Mouse (Mus musculus) limb, embryonic 10.5 days (tissue): ENCODE measurements around the gene Gpatch2l. TPM values are rescaled to one million over a fixed set of nuclear protein-coding genes. Genes with fewer than 3 reads are reported as not detected.

ENCODE experiments used
- DNase-seq: peaks from one replicate; pipeline ENCODE4 v3.0.0-alpha.2; 2017; ENCODE audit warnings: low spot score
- H3K27ac ChIP-seq: fragments of 300-500 bp; sonication (generic); 2 replicates; pipeline ENCODE4 v1.5.1; 2016; ENCODE audit warnings: mild to moderate bottlenecking
- H3K27me3 ChIP-seq: fragments of 300-500 bp; sonication (generic); 2 replicates; pipeline ENCODE4 v1.6.1; 2016; ENCODE audit warnings: low read depth, mild to moderate bottlenecking; ENCODE audit not compliant: poor library complexity, severe bottlenecking
- H3K36me3 ChIP-seq: fragments of 300-500 bp; sonication (generic); 2 replicates; pipeline ENCODE4 v1.6.1; 2016; ENCODE audit warnings: mild to moderate bottlenecking, moderate library complexity
- H3K4me1 ChIP-seq: fragments of 300-500 bp; sonication (generic); 2 replicates; pipeline ENCODE4 v1.6.1; 2016
- H3K4me3 ChIP-seq: fragments of 300-500 bp; sonication (generic); 2 replicates; pipeline ENCODE4 v1.5.1; 2016; ENCODE audit warnings: mild to moderate bottlenecking, moderate library complexity
- H3K9me3 ChIP-seq: fragments of 300-500 bp; sonication (generic); replicated peaks from 2 replicates; pipeline ENCODE4 v1.6.1; 2016; ENCODE audit warnings: mild to moderate bottlenecking
- WGBS: fragments of 180-500 bp; shearing (Covaris S2); methylation state at CpG from one replicate; pipeline ENCODE4 v1.1.7; 2016; 5-methylcytosine and 5-hydroxymethylcytosine counted together
- polyA plus RNA-seq: library from polyadenylated mRNA; unstranded; fragments of >200 nt; fragmentation: Nextera tagmentation; extraction: Ambion mirVana; gene quantifications from 2 replicates; pipeline ENCODE4 v1.2.1, GENCODE M21; 2016

Gene Gpatch2l
- polyA plus RNA-seq, 1 experiment from 2014 or later: 18.0 TPM

DNA sequence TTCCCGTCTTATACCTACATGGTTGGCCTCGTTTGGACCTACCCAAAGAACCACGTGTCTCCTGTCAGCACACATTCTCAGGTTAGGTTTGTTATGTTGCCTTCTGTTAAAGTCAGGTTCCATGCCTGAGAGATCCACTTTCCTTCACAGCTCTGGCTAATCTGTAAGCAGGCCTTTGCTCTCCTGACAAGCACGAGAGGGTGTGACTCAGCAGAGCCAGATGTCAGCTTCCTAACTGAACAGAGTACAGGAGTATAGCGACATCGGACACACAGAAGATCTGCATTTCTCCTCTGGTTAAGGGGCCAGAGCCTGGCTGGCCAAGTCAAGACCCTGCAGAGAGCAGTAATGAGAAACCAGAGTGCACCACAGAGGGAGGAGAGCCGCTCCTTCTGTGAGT is 63.4 kb downstream of the Gpatch2l start:
- DNase-seq: no peak
- WGBS: 53% methylated on average over 7 of the region's 7 CpGs

DNA sequence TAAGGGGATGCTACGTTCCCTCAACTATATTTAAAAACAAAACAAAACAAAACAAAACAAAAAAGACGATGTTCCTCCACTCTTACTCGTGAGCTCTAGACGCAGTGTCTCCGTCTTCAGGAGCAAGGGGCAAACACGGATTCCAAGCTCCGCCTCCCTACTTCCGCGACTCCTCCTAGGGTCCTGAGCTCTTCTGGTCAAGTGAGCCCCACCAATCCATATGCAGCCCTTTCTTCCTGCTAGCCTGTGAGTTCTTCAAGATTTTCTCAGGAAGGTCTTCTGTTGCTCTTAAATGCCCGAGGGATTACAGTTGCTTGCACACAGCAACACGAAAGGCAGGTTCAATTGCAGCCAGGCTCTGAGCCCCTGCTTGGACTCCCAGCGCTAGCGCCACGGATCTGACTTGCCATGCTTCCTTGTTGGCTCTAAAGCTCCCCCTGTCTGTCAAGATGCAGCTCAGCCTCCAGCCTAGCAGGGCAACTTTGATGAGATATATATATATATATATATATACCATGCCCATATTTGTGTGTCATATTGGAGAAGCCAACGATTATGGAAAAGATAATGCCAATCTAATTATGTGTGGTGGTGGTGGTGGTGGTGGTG is 64.1 kb downstream of the Gpatch2l start:
- 19% methylated on average over 15 of the region's 15 CpGs for WGBS
- peak; percentile 53 for DNase-seq
- Histone ChIP-seq H3K36me3 (no peaks in the 10 kb centered on the region), H3K9me3 (no peaks in the 10 kb centered on the region), H3K4me1 (peaks cover 19% of the 10 kb centered on the region), H3K27ac (peak overlapping the region; percentile 62; the same call in 1 of the 2 replicates), H3K27me3 (no peaks in the 10 kb centered on the region), H3K4me3 (peak overlapping the region; percentile 45)

More for the DNA sequence above, 63.4 kb downstream of the Gpatch2l start:
- Histone ChIP-seq H3K4me3 (peak overlapping the region; percentile 45), H3K9me3 (no peaks in the 10 kb centered on the region), H3K4me1 (peaks cover 18% of the 10 kb centered on the region), H3K27ac (peak overlapping the region; percentile 62; the same call in 1 of the 2 replicates), H3K36me3 (no peaks in the 10 kb centered on the region), H3K27me3 (no peaks in the 10 kb centered on the region)

DNA sequence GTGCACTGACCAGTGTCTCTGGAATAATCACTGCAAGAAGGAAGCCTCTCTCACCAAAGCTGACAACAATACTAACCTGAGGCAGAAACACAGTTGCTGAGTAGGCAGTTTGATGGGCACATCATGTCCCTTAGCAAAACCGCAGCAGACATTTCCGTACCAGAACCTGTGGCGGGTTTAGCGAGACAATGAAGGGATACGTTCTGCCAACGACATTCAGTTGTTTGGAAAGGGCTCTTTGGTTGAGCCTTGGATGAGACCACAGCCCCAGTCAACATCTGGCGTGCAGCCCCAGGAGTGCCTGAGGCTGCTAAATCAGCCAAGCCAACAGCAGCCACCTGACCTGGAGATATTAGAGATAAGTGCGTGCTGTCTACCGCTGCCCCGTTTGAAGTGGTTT is 67.8 kb downstream of the Gpatch2l start:
- Histone ChIP-seq H3K36me3 (no peaks in the 10 kb centered on the region), H3K4me3 (no peak overlapping the region), H3K27ac (no peak overlapping the region), H3K9me3 (no peaks in the 10 kb centered on the region), H3K27me3 (no peaks in the 10 kb centered on the region), H3K4me1 (peaks cover 19% of the 10 kb centered on the region)
- 33% methylated on average over 10 of the region's 10 CpGs for WGBS
- DNase-seq: peak; percentile 53

DNA sequence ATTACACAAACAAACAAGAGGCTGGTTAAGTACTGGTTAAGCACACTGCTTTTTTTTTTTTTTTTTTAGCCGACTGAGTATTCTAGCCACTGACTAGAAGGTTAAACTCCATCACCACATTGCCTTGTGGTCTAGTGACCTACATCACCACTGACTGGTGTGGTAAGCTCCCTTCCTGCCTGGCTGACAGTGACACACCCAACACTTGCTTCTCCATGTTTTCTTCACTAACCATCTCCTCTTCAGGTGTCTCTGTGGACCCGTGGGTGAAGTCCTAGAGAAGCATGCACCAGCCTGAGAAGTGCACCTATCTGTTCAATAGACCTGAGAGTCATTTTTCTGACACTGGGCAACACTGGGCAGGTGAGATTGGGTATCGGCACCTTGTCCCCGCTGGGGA is 68.2 kb downstream of the Gpatch2l start:
- Histone ChIP-seq H3K4me1 (peaks cover 19% of the 10 kb centered on the region), H3K27ac (no peak overlapping the region), H3K36me3 (no peaks in the 10 kb centered on the region), H3K9me3 (no peaks in the 10 kb centered on the region), H3K4me3 (no peak overlapping the region), H3K27me3 (no peaks in the 10 kb centered on the region)
- DNase-seq: no peak
- 69% methylated on average over 4 of the region's 4 CpGs for WGBS

DNA sequence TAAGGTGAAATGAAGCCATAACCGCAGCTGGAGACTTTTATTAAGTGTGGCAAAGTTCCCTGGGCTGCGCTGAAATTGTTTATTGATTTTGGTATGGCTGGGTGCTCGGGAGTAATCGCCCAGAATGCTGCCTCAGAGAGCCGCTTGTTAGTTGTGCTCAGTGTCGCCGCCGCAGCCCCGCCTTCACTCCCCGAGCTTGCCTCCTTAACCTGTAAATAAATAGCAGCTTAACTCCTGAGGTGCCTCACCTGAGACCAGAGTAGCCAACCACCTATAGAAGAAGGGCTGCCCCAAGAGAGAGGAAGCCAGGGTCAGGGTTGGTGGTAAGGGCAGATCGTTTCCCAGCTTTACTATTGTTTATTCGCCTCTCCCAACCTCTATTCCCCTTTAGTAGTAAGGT is 79.0 kb downstream of the Gpatch2l start:
- 22% methylated on average over 12 of the region's 12 CpGs for WGBS
- no peaks in the 10 kb centered on the region for H3K9me3 ChIP-seq
- peak; percentile 46 for DNase-seq
- no peaks in the 10 kb centered on the region for H3K36me3 ChIP-seq
- H3K4me1 ChIP-seq: peaks cover 15% of the 10 kb centered on the region
- H3K27me3 ChIP-seq: peaks cover 12% of the 10 kb centered on the region
- peak overlapping the region; percentile 39 for H3K27ac ChIP-seq
- H3K4me3 ChIP-seq: 0 out of 2 replicates have a peak overlapping the region, but pooled peaks have one; percentile 9

DNA sequence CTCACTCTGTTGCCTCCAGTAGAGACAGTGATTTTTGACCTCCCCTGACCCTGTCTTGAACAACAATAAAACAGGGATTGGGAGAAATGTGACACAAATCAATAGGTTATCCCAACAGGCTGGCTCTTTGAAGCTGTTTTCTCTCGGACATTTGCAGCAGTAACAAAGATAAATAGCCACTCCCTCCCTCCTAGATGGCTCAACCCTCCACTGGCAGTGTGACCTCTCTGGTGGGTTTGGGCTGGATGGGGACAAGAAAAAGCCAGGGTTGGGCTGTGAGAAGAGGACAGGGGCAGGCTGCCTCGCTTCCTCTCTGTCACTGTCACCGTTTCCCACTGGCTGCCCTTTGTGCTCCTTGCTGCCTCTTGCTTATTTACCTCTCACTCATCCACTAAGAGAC is 82.6 kb downstream of the Gpatch2l start:
- Histone ChIP-seq H3K27ac (no peak overlapping the region), H3K27me3 (peaks cover 2% of the 10 kb centered on the region), H3K4me3 (no peak overlapping the region), H3K9me3 (no peaks in the 10 kb centered on the region), H3K4me1 (peaks cover 15% of the 10 kb centered on the region), H3K36me3 (no peaks in the 10 kb centered on the region)
- 17% methylated on average over 3 of the region's 3 CpGs for WGBS
- DNase-seq: no peak

DNA sequence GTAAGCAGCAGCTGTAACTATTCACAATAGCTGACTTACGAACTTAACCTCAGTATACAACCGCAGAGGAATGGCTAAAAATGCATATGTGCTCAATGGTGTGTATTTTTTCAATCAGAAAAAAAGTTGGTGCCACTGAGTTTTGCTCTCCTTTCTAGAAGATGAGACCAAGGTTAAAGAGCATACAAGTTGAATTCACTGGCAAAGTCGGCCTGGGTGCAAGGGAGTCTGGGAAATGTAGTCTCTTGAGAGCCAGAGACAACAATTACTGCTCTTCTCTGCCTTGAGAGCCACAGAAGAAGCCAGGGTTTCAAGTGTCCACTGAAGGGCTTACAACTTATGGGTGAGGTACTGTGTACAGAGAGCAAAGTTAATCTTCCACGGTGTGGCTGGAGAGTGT is 88.2 kb downstream of the Gpatch2l start:
- H3K27me3 ChIP-seq: 0 out of 2 replicates have a peak, but pooled peaks cover 8% of the 10 kb centered on the region
- peaks cover 6% of the 10 kb centered on the region; the same call in 1 of the 2 replicates for H3K4me1 ChIP-seq
- DNase-seq: no peak
- no peak overlapping the region for H3K27ac ChIP-seq
- no peaks in the 10 kb centered on the region for H3K36me3 ChIP-seq
- no peaks in the 10 kb centered on the region for H3K9me3 ChIP-seq
- 60% methylated on average over 4 of the region's 4 CpGs for WGBS
- no peak overlapping the region for H3K4me3 ChIP-seq

DNA sequence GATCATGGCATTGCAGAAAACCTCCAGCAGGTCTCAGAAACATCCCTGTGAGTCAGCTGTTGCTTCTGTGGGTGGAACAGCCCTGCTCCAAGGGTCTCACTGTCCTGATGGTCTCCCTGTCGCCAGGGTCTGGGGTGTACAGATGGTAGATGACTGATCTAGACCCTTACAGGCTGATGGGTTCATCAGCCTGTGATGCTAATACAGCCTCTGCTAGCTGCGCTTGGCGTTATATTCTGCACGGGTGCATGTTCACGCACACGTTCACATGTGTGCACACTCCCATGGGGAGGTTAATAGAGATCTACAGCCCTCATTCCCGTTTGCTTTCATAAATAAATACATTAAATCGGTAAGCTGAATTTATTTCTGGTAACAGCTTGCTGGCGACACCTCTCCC is 89.0 kb downstream of the Gpatch2l start:
- H3K4me3 ChIP-seq: no peak overlapping the region
- peaks cover 6% of the 10 kb centered on the region; the same call in 1 of the 2 replicates for H3K4me1 ChIP-seq
- no peaks in the 10 kb centered on the region for H3K36me3 ChIP-seq
- WGBS: 94% methylated on average over 9 of the region's 9 CpGs
- H3K27me3 ChIP-seq: 0 out of 2 replicates have a peak, but pooled peaks cover 8% of the 10 kb centered on the region
- no peaks in the 10 kb centered on the region for H3K9me3 ChIP-seq
- no peak for DNase-seq
- H3K27ac ChIP-seq: no peak overlapping the region

DNA sequence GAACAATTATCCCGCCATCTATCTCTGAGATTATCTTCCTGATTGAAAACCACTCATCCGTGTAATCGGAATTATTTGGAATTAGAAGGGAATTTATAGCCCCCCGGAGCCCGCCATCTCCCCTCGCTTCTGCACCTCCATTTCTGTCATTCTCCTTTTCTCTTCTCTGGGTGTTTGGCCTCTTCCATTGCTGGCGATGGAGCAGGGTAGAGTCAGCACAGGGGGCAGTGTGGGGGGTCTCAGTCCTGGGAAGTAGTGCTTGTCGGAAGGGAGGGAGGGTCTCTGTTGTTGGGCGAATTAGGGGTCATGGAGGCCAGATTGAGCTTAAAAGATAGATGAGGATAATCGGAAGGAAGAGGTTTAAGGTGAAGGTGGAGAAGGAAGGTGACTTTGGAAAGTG is 89.6 kb downstream of the Gpatch2l start:
- Histone ChIP-seq H3K27ac (no peak overlapping the region), H3K9me3 (no peaks in the 10 kb centered on the region), H3K36me3 (no peaks in the 10 kb centered on the region), H3K4me3 (no peak overlapping the region), H3K4me1 (peaks cover 6% of the 10 kb centered on the region; the same call in 1 of the 2 replicates), H3K27me3 (0 out of 2 replicates have a peak, but pooled peaks cover 8% of the 10 kb centered on the region)
- DNase-seq: no peak
- 85% methylated on average over 10 of the region's 10 CpGs for WGBS

DNA sequence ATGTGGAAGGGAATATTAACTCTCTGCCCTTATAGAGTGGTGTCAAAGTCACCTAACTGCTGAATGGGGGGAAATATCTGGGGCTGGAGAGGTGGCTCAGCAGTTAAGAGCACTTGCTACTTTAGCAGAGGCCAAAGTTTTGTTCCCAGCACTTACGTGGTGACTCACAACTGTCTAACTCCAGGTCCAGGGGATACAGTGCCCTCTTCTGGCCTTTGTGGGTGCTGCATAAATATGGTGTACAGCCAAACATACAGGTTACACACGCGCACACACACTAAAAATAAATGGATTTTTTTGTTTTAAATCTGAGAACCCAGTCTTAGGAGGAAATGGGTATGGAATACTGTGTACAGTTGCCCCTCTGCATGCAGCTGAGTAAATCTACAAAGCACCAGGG is 94.6 kb downstream of the Gpatch2l start:
- no peaks in the 10 kb centered on the region for H3K9me3 ChIP-seq
- no peaks in the 10 kb centered on the region for H3K36me3 ChIP-seq
- 92% methylated on average over 3 of the region's 3 CpGs for WGBS
- H3K4me3 ChIP-seq: no peak overlapping the region
- peak overlapping the region; percentile 37; the same call in 1 of the 2 replicates for H3K27ac ChIP-seq
- H3K4me1 ChIP-seq: peaks cover 16% of the 10 kb centered on the region
- no peak for DNase-seq
- H3K27me3 ChIP-seq: 0 out of 2 replicates have a peak, but pooled peaks cover 4% of the 10 kb centered on the region

DNA sequence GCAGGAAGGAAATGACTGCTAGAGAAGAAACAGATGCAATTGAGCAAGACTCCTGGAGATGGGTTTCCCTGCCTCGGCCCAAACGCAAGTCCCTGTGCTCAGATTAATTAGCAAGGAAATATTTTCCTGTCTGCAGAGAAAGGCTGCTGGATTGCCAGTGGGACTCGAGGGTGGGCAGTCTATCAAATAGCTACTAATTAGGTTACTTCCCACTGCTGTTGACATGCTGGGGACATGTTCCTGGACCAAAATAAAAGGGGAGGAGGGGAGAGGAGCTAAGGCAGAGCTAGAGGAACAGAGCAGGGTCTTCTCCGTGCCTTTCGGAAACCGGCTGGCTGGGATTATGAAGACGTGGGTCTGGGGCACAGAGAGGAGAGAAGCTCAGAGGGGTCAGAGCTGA is 95.2 kb downstream of the Gpatch2l start:
- Histone ChIP-seq H3K27me3 (0 out of 2 replicates have a peak, but pooled peaks cover 4% of the 10 kb centered on the region), H3K4me3 (no peak overlapping the region), H3K4me1 (peaks cover 13% of the 10 kb centered on the region), H3K27ac (peak overlapping the region; percentile 37; the same call in 1 of the 2 replicates), H3K36me3 (no peaks in the 10 kb centered on the region), H3K9me3 (no peaks in the 10 kb centered on the region)
- whole genome bisulfite sequencing: 40% methylated on average over 7 of the region's 7 CpGs
- no peak for DNase-seq
